Mouse (Mus musculus): Measurements from ENCODE around the gene Entpd1. TPM values are rescaled to one million over a fixed set of nuclear protein-coding genes. Genes with fewer than 3 reads are reported as not detected.

Gene Entpd1
- polyA plus RNA-seq, 1 experiment from 2014 or later = 5.4 TPM

Other genes with a start within 250 kb of the Entpd1 start
- 39.3 and 49.5 TPM in 2 replicates for gene Sorbs1, start 98.6 kb upstream of the Entpd1 start, polyA plus RNA-seq (2014; fragmentation: Nextera tagmentation; extraction: Ambion mirVana)
- 29.3 and 51.6 TPM in 2 replicates for gene Aldh18a1, start 23.9 kb upstream of the Entpd1 start, polyA plus RNA-seq (2014; fragmentation: Nextera tagmentation; extraction: Ambion mirVana)
- gene Tctn3, start 133 bp upstream of the Entpd1 start, polyA plus RNA-seq (2014; fragmentation: Nextera tagmentation; extraction: Ambion mirVana) = 6.9 and 10.0 TPM in 2 replicates
- gene Cc2d2b, start 136.4 kb downstream of the Entpd1 start, polyA plus RNA-seq (2014; fragmentation: Nextera tagmentation; extraction: Ambion mirVana) = 0.39 TPM in 1 of 2 replicates, not detected in the other
- 6.7 and 13.4 TPM in 2 replicates for gene Ccnj, start 218.9 kb downstream of the Entpd1 start, polyA plus RNA-seq (2014; fragmentation: Nextera tagmentation; extraction: Ambion mirVana)

Data from kidney, embryonic 14.5 days (tissue).